Mouse (Mus musculus): ENCODE results near the gene Pik3r1.

Gene Pik3r1

DNA sequence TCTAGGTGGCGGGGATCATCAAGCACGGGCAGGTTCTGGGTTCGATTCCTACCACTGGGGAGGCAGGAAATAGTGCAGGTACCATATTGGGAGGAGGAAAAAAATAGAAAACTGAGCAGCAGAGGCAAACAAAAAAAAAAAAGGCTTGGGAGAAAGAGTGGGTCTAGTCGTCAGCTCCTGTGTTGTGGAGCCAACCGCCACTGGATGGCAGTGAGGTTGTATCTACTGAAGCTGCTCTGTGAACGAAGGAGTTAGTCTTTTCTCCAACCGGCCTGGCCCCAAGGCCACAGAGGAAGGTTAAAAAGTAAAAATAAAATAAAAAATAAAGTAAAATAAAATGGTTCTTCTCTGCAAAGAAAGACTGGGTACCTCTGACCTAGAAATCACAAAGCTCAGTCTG, 39.2 kb downstream of the Pik3r1 start:
- ChIA-PET CTCF (interaction anchor here in 2 of 4 experiments (0.6 to 1.3 kb wide), 5 partner anchors 9 to 916 kb away, joined by 3 to 4 read pairs (median 3); no protein-coding TSS in a partner anchor), POLR2A (interaction anchor here in 1 of 4 experiments (0.6 kb wide), 1 partner anchor 84 kb away, joined by 3 read pairs; no protein-coding TSS in a partner anchor)

DNA sequence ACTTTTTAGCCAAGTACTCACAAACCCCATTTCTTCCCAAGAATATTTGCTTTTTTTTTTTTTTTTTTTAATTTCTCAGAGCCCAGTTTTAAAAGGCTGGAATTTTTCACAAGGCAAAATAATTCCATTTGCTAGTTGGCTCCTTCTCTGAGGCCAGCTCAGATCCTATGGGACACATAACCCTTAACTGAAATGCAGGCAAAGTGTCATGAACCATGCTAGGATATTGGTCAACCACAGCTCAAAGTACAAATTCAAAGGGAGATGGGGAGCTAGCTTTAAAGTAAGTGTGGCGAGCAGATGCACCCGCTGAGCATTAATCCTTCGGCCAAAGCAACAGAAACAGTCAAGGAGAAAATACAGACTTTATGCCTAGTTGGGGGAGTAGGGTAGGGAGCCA, 39.7 kb downstream of the Pik3r1 start:
- POLR2A ChIA-PET = interaction anchor here in 1 of 4 experiments (0.7 kb wide), 1 partner anchor 40 kb away, joined by 3 read pairs; the partner anchor contains the start of gene Pik3r1
- CTCF ChIA-PET = interaction anchor here in 2 of 4 experiments (0.6 to 1.3 kb wide), 4 partner anchors 9 to 917 kb away, joined by 3 to 4 read pairs (median 3); no protein-coding TSS in a partner anchor

DNA sequence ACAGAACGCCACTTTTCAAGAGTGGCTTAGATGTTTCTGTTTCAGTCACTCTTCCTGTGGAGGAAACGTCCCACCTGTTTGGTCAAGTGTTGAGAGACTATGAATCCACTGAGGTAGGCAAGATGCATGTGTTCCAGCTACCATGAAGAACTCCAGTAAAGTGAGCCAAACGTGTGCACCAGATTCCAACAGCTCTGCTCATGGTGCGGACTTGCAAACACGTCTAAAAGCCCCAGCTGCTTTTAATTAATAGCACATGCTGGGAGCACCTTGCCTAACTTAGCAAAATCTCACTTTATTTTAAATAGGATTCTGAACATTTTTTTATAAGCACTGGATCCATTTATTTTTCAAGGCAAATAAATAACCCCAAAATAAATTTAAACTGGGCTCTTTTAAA, 40.2 kb downstream of the Pik3r1 start:
- ChIA-PET POLR2A (interaction anchor here in 1 of 4 experiments (0.7 kb wide), 1 partner anchor 40 kb away, joined by 3 read pairs; the partner anchor contains the start of gene Pik3r1), CTCF (no interaction called here)

DNA sequence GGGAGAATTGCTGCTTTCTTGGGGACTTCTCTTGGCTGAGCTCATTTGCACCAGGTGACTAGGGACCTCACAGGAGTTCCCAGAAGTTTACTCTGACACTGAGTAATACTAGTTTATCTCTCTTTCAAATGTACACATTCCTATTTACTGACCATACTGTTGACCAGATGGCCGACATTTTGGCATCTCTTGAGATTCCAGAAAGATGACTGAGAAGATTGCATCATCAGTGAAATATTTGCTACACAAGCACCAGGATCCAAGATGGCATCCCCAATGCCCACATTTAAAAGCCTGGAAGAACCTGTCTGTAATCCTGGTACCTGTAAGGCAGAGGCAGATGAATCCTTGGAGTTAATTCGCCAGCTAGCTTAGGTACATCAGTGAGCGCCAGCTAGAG, 41.1 kb downstream of the Pik3r1 start:
- ChIA-PET CTCF (no interaction called here), POLR2A (no interaction called here)

DNA sequence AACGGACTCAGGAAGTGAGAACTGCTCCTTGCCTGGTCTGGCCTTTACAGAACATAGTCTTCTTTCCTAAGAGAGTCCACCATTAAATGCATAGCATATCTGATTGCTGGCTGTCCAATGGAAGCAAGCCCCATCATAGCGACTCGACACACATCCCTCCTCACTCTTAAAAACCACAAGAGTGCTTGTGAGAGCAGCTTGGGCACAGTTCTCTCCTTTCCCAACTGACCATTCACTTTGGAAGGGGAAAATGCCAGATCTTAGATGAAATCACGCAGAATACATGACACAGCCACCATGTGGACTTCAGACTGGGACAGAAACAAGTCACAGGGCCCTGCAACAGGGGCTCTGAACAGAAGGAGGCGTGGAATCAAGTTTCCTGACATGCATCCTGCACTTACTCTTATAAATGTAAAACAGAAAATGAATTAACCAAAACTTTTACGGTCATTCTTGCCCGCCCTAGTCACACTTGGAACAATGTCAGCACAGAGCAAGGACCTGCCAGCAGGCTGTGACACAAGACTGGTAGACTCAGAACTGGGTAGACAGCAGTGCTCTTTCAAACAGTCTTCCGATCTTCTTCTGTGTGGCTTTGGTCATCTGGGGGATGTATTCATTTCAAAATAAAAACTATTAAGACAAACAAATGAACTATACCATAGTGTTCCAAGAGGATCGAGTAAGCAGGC, 46.0 kb downstream of the Pik3r1 start:
- POLR2A ChIA-PET = no interaction called here
- CTCF ChIA-PET = interaction anchor here in 1 of 4 experiments (0.6 kb wide), 1 partner anchor 28 kb away, joined by 3 read pairs; no protein-coding TSS in a partner anchor

DNA sequence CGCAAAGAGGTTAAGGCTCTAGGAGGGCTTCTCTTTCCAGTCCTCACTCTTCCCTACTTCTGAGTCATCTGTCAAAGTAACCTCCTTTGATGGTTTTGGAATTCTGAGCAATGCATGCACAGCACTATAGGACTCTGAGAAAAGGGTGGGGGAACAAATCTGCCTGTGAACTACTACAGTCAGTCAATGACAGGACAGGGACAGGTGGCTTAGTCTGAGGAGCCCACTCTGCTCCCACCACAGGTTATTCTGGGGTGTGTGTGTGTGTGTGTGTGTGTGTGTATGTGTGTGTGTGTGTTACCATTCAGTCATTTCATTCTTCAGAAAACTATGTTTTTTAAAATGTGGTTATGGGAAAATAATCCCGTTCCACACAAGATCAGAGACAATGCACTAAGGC, 46.9 kb downstream of the Pik3r1 start:
- ChIA-PET POLR2A (no interaction called here), CTCF (no interaction called here)

DNA sequence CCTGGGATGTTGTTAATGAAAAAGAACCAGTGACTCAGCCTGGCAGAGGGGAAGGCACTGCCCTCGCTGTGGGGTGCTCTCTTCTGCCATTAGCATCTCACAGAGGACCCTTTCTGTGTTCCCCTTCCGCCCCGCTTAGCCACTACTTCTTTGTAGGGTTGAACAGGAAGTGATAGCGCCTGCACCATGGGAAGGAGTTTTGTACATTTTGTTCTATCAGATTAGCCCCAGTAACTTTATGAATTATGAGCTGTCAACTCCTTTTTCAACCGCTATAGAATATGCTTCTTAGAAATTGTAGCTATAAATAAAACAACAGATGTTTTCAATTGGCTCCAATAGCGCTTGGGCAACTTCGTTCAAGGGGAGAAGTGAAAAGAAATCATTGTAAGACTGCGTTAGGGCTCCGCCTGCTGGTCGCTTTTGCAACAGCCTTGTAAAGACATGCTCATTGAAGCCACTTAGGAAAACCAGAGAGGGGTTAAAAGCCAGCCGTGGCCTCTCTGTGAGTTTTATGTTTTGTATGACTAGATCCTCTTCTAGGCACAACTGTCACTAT, 48.6 kb downstream of the Pik3r1 start:
- CTCF ChIA-PET = interaction anchor here in 1 of 4 experiments (1.1 to 1.4 kb wide), 3 partner anchors 9 to 48 kb away, joined by 3 to 4 read pairs (median 3); no protein-coding TSS in a partner anchor
- POLR2A ChIA-PET = interaction anchor here in 1 of 4 experiments (0.7 to 1.4 kb wide), 4 partner anchors 9 to 633 kb away, joined by 3 to 4 read pairs (median 3); no protein-coding TSS in a partner anchor

DNA sequence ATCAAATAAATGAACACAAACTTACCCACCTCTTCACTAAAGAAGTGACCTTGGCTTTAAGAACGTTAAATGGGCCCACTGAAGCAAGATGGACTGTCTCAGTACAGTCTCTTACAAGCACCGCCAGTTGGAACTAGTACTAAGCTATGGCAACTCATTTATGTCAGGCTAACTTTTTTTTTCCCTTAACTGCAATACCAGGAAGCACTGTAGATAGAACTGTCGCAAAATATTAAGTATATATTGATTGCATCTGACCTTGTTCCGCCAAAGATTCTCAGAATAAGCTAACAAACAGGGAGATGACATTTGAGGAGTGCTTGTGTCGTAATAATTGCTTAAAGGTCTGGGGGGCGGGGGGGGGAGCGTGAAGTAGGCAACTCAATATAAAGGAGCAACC, 49.3 kb downstream of the Pik3r1 start:
- POLR2A ChIA-PET = interaction anchor here in 1 of 4 experiments (1.1 to 1.4 kb wide), 2 partner anchors 8 to 34 kb away, joined by 3 to 4 read pairs; no protein-coding TSS in a partner anchor
- CTCF ChIA-PET = interaction anchor here in 2 of 4 experiments (0.6 to 1.3 kb wide), 3 partner anchors 10 to 49 kb away, joined by 3 read pairs; no protein-coding TSS in a partner anchor

DNA sequence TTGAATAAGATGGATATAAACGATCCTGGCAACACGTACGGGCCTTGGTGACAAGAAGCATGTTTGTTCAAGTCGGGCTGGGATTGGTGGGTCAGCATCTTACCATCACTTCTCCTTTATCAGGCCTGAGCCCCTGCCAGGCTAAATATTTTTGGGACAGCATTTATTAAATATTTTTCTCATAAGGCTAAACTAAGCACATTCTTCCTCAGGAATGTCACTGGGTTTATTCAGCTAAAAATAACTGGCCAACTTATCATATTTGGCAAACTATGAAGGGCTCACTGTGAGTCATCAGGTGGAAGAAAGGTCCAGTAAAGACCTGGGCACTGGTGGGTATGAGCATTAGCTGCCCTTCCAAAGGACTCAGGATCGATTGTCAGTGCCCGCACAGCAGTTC, 50.2 kb downstream of the Pik3r1 start:
- ChIA-PET POLR2A (no interaction called here), CTCF (no interaction called here)

DNA sequence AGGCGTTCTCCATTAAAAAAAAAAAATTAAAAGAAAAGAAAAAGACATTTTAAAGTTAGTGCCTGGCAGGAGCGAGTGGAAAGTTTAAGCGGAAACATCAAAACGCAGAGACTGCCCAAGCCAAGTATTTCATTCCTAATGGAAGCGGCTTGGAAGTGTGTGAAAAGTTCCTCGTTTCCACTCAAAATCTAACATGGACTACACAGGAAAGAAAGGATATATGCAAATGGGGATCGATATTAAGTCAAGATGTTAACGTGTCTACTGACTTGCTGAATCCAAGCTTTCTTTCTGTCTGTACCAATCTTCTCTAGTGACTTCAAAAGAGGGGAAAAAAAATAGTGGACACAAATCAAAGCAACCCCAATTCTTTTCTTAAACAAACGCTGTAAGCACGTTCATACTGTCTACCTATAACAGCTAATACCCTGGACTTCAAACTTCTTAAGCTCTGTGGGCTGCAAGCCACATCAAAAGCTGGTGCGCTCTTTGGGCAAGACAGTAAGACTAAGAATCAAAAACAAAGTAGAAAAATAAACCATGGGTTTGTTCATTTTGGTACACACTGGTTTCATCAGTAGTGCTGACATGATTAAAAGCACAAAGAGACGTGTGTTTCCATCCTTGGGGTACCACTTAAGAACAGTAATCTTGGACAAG, 54.5 kb downstream of the Pik3r1 start:
- POLR2A ChIA-PET = no interaction called here

DNA sequence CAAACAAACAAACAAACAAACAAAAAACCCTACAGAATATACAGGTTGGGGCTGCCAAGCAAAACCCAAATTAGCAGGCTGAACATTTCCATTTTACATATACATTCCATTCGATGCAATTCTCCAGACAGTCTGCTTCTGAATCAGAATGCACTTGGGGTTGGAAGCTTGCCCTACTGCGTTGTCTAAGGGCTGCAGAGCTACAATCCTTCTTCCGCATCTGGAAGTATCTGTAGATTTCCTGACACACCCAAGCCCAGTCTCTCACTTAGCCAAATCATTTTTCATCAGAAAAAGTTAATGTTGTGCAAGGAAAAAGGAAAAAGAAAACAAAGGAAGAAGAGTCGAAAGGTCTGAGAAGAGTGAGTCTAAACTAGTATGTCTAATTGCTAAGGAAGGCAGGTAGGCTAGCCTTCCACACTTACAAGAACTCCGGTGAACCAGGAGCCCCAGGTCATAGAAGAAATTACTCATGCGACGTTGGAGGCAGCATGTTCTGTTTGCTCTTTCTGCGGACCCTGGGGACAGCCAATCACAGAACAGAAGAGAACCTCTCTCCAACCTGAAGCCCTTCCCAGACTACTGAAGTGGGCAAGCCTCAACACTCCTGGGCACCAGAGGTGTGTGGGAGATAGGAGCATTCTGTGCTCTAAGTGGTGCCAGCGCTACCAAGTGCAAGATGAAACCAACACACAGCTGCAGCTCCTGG, 55.1 kb downstream of the Pik3r1 start:
- POLR2A ChIA-PET = no interaction called here
- CTCF ChIA-PET = no interaction called here

More for the DNA sequence above, 54.5 kb downstream of the Pik3r1 start:
- CTCF ChIA-PET = interaction anchor here in 1 of 4 experiments (0.5 kb wide), 1 partner anchor 180 kb away, joined by 4 read pairs; no protein-coding TSS in a partner anchor

DNA sequence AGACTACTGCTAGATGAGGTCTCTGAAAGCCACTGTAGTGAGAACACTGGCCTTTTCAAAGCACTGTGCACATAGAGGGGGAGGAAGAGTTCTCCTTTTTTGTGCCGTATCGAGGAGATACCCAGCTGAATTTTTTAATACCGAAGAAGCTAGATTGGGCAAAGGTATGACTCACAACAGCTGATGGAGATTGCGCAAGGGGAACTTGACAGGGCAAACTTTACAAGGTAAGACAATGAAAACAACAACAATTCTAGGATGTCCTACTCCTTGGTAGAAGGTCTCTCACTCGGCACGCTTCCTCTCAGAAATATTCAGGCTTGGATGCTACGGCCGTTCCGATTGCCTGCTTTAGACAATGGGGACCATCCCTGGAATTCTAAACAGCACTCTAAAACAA, 55.9 kb downstream of the Pik3r1 start:
- CTCF ChIA-PET = interaction anchor here in 1 of 4 experiments (0.7 kb wide), 1 partner anchor 1088 kb away, joined by 4 read pairs; no protein-coding TSS in a partner anchor
- POLR2A ChIA-PET = no interaction called here

DNA sequence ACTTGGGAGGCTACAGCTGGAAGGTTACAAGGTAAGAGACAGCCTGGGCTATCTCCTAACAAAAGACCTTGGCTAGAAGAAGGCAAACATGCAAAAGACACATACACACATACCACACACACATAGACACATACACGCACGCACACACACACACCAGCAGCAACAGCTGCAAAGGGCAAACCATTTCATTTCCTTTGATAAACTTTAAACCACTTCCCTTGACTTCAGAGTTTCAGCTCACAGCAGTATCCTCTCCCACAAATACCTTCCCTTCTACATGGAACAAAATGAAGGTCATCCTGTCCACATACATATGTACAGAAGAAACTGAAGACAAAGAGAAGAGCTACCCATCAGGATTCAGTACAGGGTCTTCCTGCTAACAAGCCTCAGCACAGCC, 56.7 kb downstream of the Pik3r1 start:
- ChIA-PET POLR2A (interaction anchor here in 1 of 4 experiments (1.6 kb wide), 1 partner anchor 8 kb away, joined by 4 read pairs; no protein-coding TSS in a partner anchor), CTCF (interaction anchor here in 1 of 4 experiments (0.5 kb wide), 1 partner anchor 954 kb away, joined by 3 read pairs; no protein-coding TSS in a partner anchor)

DNA sequence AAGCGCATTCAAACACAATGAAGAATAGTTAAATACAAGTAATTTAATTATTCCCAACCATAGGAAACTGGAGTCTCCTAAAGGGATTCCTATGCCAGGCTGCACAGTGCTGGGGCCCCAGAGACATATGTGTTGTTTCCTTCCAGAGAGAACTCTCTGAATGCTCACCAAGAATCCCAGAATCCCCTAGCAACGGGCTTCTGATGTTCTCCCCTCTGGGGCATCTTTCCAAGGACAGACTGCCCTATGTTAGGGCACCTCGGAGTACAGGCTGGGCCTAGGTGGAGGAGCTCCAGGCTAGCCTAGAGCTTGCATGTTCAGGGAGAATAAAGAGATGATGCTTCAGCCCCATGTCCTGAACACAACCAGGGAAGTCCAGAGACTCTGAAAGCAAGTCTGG, 58.2 kb downstream of the Pik3r1 start:
- CTCF ChIA-PET = no interaction called here
- POLR2A ChIA-PET = interaction anchor here in 2 of 4 experiments (0.7 to 1.6 kb wide), 2 partner anchors 10 to 407 kb away, joined by 3 to 4 read pairs; no protein-coding TSS in a partner anchor

DNA sequence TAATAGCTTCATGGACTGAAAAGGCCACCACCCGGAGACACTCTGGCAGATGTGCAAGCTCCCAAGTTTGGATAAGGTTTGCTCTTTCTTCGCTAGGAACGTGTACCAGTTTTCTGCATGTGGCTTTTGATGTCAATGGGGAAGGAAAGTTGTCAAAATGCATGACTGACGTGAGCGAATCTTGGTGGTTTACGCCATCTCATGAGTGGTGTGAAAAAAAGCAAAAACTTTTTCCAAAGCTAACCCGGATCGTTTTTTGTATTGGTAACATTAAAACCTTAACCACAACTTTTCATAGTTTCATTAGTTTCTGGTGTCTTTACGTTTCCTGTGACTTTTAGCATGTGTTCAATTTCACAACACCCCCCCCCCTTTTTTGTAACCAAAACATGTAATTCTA, 60.8 kb downstream of the Pik3r1 start:
- CTCF ChIA-PET = interaction anchor here in 1 of 4 experiments (0.6 to 1.3 kb wide), 2 partner anchors 12 to 66 kb away, joined by 3 to 5 read pairs; no protein-coding TSS in a partner anchor
- POLR2A ChIA-PET = interaction anchor here in 1 of 4 experiments (0.6 kb wide), 1 partner anchor 59 kb away, joined by 3 read pairs; no protein-coding TSS in a partner anchor

DNA sequence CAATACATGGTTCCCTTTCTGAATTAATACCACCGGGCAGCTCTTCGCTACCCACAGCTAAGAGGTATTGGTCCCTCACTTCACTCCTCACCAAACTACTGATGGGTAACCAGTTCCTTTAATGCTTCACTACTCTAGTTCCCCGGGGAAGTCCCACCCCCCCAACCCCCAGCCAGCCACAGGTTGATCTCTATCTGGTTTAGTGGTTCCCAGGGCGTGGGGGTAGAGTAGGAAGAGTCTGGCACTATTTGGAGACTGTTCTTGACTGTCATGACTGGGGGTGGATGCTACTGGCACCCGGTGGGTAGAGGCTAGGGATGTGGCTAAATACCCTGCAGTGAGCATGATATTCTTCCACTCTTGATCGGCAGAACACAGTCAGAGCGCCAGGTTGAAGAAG, 61.6 kb downstream of the Pik3r1 start:
- POLR2A ChIA-PET = interaction anchor here in 1 of 4 experiments (0.7 kb wide), 1 partner anchor 106 kb away, joined by 3 read pairs; no protein-coding TSS in a partner anchor
- CTCF ChIA-PET = interaction anchor here in 1 of 4 experiments (1.3 kb wide), 1 partner anchor 11 kb away, joined by 3 read pairs; no protein-coding TSS in a partner anchor

DNA sequence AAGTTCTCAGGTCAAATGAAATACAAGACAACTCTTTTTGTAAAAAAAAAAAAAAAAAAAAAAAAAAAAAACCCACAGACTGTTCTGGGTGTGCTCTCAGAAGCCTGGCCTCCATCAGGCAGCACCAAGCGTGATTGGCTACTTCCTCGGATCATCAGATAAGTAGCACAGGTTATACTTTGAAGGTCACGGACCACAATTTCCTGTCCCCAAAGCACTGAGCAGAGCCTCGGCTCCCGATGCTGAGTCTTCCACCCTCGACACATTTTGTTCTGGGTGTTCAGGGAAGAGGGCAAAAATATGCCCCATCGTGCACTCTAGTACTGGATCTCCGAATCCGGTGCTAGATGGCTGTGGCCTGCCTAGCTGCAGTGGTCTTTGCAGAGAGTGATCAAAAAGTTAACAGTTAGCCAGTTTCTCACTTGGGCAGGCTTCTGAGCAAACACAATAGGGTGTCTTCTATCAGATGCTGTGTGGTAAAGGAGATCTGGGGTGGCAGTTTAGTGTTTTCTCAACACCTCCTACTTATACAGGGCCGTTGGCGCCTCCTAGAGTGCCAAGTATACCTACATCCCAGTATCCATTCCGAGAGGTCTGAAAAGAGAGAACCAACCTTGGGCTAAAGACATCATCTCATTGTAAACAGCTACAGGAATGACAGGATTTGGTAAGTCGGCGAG, 65.8 kb downstream of the Pik3r1 start:
- ChIA-PET POLR2A (no interaction called here), CTCF (interaction anchor here in 1 of 4 experiments (0.6 to 0.7 kb wide), 3 partner anchors 17 to 805 kb away, joined by 3 read pairs; no protein-coding TSS in a partner anchor)

DNA sequence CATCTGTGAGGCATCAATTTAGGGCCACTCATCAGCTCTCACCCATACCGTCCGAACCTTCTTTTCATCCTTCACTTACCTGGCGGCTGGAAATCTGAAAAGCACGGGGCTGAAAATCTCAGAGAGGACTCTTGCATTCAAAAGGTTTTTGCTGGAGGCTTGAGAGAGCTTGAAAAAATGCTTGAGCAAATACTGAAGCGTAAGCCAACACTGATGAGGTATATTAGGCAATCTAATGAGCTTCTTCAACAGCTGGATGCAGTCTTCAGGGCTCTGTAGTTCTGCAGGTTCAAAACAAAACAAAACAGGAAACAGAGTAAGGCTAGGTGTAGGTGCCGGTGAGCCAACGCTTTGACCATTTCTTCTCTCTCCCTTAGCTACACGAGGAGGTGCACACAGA, 66.4 kb downstream of the Pik3r1 start:
- CTCF ChIA-PET = interaction anchor here in 1 of 4 experiments (0.6 to 0.7 kb wide), 2 partner anchors 17 to 804 kb away, joined by 3 read pairs; no protein-coding TSS in a partner anchor

More for the DNA sequence above, 66.4 kb downstream of the Pik3r1 start:
- POLR2A ChIA-PET = no interaction called here
